Mouse (Mus musculus): ENCODE data around the gene Trim59. TPM values are rescaled to one million over a fixed set of nuclear protein-coding genes. Genes with fewer than 3 reads are reported as not detected.

The Trim59 gene
- polyA plus RNA-seq, 1 experiment from 2014 or later: 66.3 TPM

DNA sequence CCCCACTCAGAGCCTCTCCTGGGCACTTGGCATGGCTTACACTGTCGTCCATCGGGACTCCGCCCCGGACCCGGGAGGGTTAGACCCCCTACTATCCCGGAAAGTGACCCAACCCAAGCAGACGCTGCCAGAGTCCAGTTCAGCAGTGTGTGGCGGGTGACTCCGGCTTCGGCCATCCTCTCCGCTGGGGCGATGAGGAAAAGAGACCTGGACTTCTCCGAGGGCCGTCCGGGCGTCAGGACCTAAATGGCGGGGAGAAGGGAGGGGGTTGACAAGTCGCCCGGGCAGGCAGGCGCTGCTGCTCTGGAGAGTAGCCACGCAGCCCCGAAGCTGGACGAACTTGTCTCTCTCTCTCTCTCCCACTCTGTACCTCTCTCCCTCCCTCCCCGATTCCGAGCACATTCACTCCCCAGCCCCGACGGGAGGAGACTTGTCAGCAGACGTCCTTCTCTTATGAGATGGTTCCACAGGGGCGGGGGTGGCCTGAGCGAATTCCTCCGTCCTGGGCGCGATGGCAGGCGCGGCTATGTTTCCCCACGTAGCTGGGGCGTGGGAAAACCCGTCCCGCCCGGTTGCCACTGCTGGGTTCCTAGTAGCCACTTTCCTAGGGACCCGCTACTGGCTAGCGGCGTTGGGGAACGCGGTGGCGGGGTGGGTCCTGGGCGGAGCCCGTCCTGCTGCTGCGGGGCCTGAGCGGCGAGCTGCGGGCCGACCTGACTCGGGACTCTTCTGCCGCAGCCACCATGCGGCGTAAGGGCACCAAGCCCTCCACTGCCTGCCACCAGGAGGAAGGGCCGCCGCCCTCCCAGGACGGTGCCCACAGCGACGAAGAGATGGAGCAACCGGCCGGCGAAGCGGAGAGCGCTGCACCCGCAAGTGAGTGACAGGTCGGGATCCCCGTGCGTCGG is 39.0 kb downstream of the Trim59 start:
- peaks cover 0 to 11% of the 10 kb centered on the region in 2 experiments; a peak in 2 of 4 replicates for H3K4me1 ChIP-seq (ENCODE audit: control insufficient read depth in 2 of 2, insufficient read depth in 2 of 2, low read length in 2 of 2)
- H3K36me3 ChIP-seq (ENCODE audit: control insufficient read depth, insufficient read depth, low read length): peaks cover 8% of the 10 kb centered on the region
- peak overlapping the region; percentile 95 to 97 for H3K27ac ChIP-seq (replicated peaks in 1 of 2; ENCODE audit: control insufficient read depth in 1 of 2, insufficient read depth in 1 of 2, low read depth in 2 of 2, low read length in 2 of 2)
- peak; percentile 56 for ATAC-seq (ENCODE audit: insufficient number of reproducible peaks, insufficient read depth, low FRiP score, low read depth)
- no peaks in the 10 kb centered on the region for H3K27me3 ChIP-seq (ENCODE audit: control insufficient read depth, insufficient read depth, low read length)
- H3K9me3 ChIP-seq (ENCODE audit: control insufficient read depth, low read length): no peaks in the 10 kb centered on the region
- under 1% methylated on average over 72 of the region's 72 CpGs for WGBS
- H3K4me3 ChIP-seq (ENCODE audit: control insufficient read depth in 1 of 2, insufficient read depth in 1 of 2, low read depth in 1 of 2, low read length in 2 of 2): peak overlapping the region; percentile 70 to 99
- H3K4me2 ChIP-seq (ENCODE audit: low read length): peak overlapping the region; percentile 81
- H3K9ac ChIP-seq (ENCODE audit: low read length): peak overlapping the region; percentile 87

DNA sequence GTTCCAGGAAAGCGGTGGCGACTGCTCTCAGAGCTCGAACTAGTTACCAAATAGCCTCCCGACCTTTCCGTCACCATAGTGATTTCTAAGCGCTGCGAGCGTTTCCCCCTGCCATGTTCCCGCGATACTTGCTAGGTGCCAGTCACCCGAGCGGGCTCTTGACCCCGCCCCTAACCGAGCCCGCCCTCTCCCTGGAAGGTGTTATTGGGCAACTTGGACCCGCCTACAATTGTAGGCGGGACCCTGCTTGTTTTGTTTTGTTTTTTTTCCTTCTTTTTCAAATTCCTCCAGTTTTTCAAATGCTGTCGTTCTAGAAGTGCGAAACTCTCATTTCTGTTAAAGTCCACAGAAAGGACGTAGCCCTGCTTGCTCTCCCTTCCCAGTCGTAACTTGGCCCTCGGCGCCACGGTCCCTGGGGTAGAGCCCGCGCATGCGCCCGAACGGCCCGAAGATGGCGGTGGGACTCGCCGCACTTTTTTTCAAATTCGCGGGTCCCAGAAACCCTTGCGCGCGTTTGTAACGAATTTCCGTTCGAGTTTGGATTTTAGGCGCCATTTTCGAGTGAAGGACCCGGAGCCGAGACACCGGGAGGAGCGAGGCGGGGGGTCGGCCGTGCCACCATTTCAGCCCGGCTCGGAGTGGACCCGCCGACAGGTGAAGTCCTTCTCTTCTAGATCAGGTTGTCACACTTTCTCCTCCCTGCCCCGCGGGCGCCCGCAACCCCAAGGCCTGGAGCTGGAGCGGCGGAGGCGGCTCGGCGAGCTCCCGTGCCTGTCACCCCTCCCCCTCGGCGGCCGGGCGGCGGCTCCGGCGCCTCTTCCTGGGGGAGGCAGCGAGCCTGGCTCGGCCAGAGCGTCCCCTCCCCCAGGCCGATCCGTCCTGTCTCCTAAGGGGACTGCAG is 39.9 kb downstream of the Trim59 start, which contains the start of the genes Ift80 and Smc4:
Gene Ift80 (minus strand): TSS at position 134 of the 901 bp plus-strand sequence.
Gene Smc4 (plus strand): TSS at position 302 of the 901 bp plus-strand sequence.
- H3K4me2 ChIP-seq (ENCODE audit: low read length): peak within 1 kb of the TSS; percentile 81
- ATAC-seq (ENCODE audit: insufficient number of reproducible peaks, insufficient read depth, low FRiP score, low read depth): peak; percentile 93
- H3K27ac ChIP-seq (replicated peaks in 1 of 2; ENCODE audit: control insufficient read depth in 1 of 2, insufficient read depth in 1 of 2, low read depth in 2 of 2, low read length in 2 of 2): peak within 1 kb of the TSS; percentile 97
- H3K27me3 ChIP-seq (ENCODE audit: control insufficient read depth, insufficient read depth, low read length): no peaks in the 10 kb centered on the region
- peak within 1 kb of the TSS; percentile 70 to 99 for H3K4me3 ChIP-seq (ENCODE audit: control insufficient read depth in 1 of 2, insufficient read depth in 1 of 2, low read depth in 1 of 2, low read length in 2 of 2)
- H3K36me3 ChIP-seq (ENCODE audit: control insufficient read depth, insufficient read depth, low read length): peaks cover 7% of the 10 kb centered on the region
- H3K4me1 ChIP-seq (ENCODE audit: control insufficient read depth in 2 of 2, insufficient read depth in 2 of 2, low read length in 2 of 2): peaks cover 0 to 11% of the 10 kb centered on the region in 2 experiments; a peak in 2 of 4 replicates
- H3K9ac ChIP-seq (ENCODE audit: low read length): peak within 1 kb of the TSS; percentile 87
- H3K9me3 ChIP-seq (ENCODE audit: control insufficient read depth, low read length): no peaks in the 10 kb centered on the region
- WGBS: under 1% methylated on average over 75 of the region's 76 CpGs

DNA sequence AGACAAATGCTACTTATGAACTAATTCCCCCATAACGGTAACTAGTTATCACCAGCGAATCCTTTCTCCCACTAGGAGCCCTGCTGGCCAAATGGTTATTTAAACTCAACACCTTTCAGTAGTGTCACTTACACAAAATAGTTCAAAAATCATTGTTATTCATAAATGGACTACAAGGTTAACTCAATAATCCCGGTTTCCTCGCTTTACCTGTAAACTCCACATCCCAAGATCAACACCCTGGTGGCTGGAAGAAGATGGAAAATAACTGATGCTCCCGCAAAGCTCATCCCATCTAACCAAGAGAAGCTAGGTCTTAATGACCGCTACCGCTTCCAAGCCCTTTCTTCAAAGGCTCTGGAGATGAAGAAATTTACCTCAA is 40.5 kb downstream of the Trim59 start:
- Histone ChIP-seq H3K27ac (replicated peaks in 1 of 2; ENCODE audit: control insufficient read depth in 1 of 2, insufficient read depth in 1 of 2, low read depth in 2 of 2, low read length in 2 of 2) (peak overlapping the region in 1 of 2 experiments; percentile 52; a peak in 1 of 4 replicates), H3K4me2 (ENCODE audit: low read length) (peak overlapping the region; percentile 72), H3K4me1 (ENCODE audit: control insufficient read depth in 2 of 2, insufficient read depth in 2 of 2, low read length in 2 of 2) (peaks cover 0 to 11% of the 10 kb centered on the region in 2 experiments; a peak in 2 of 4 replicates), H3K9ac (ENCODE audit: low read length) (peak overlapping the region; percentile 67), H3K9me3 (ENCODE audit: control insufficient read depth, low read length) (no peaks in the 10 kb centered on the region), H3K27me3 (ENCODE audit: control insufficient read depth, insufficient read depth, low read length) (no peaks in the 10 kb centered on the region), H3K4me3 (ENCODE audit: control insufficient read depth in 1 of 2, insufficient read depth in 1 of 2, low read depth in 1 of 2, low read length in 2 of 2) (peak overlapping the region; percentile 70 to 99), H3K36me3 (ENCODE audit: control insufficient read depth, insufficient read depth, low read length) (0 out of 2 replicates have a peak, but pooled peaks cover 2% of the 10 kb centered on the region)
- under 1% methylated on average over 7 of the region's 7 CpGs for WGBS
- no peak for ATAC-seq (ENCODE audit: insufficient number of reproducible peaks, insufficient read depth, low FRiP score, low read depth)

DNA sequence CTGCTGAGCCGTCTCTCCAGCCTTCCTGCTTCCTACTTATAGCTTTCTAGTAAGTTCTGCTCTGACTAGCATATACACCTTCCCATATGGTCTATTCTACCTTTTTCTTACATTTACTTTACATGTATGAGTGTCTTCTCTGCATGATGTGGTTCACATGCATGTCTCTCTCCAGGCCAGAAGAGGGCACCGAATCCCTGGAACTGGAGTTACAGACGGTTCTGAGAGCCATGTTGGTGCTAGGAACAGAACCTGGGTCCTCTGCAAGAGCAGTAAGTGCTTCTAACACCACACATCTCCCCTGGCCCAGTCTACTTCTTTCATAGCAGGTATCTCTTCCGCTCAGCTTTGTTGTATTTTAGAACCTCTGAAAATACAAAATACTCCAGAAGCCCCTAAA is 41.8 kb downstream of the Trim59 start:
- no peak for ATAC-seq (ENCODE audit: insufficient number of reproducible peaks, insufficient read depth, low FRiP score, low read depth)
- WGBS: 84% methylated on average over 4 of the region's 4 CpGs
- Histone ChIP-seq H3K4me2 (ENCODE audit: low read length) (no peak overlapping the region), H3K4me3 (ENCODE audit: control insufficient read depth in 1 of 2, insufficient read depth in 1 of 2, low read depth in 1 of 2, low read length in 2 of 2) (no peak overlapping the region), H3K4me1 (ENCODE audit: control insufficient read depth in 2 of 2, insufficient read depth in 2 of 2, low read length in 2 of 2) (peaks cover 0 to 8% of the 10 kb centered on the region in 2 experiments; a peak in 2 of 4 replicates), H3K27me3 (ENCODE audit: control insufficient read depth, insufficient read depth, low read length) (no peaks in the 10 kb centered on the region), H3K9ac (ENCODE audit: low read length) (no peak overlapping the region), H3K9me3 (ENCODE audit: control insufficient read depth, low read length) (no peaks in the 10 kb centered on the region), H3K36me3 (ENCODE audit: control insufficient read depth, insufficient read depth, low read length) (0 out of 2 replicates have a peak, but pooled peaks cover 2% of the 10 kb centered on the region), H3K27ac (replicated peaks in 1 of 2; ENCODE audit: control insufficient read depth in 1 of 2, insufficient read depth in 1 of 2, low read depth in 2 of 2, low read length in 2 of 2) (no peak overlapping the region)

DNA sequence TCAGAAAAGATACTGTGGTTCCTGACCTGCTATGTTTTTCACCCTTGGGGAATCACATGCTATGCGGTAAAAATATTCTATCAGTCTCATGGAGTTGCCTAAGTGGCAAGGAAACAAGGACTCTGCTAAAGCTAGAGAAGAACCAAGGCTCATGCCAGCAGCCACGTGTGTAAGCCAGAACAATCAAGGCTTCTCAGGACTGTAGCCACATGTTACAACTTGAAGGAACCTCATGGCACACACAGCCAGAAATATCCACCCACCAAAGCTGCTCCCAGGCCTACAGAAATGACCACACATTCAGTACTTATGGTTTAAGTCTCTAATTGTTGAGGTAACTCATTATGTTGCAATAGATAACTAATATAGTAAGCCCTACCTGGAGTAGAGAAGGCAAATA is 58.0 kb downstream of the Trim59 start:
- H3K36me3 ChIP-seq (ENCODE audit: control insufficient read depth, insufficient read depth, low read length): peaks cover 21% of the 10 kb centered on the region
- no peak overlapping the region for H3K9ac ChIP-seq (ENCODE audit: low read length)
- no peak overlapping the region for H3K4me2 ChIP-seq (ENCODE audit: low read length)
- H3K27ac ChIP-seq (replicated peaks in 1 of 2; ENCODE audit: control insufficient read depth in 1 of 2, insufficient read depth in 1 of 2, low read depth in 2 of 2, low read length in 2 of 2): no peak overlapping the region
- no peaks in the 10 kb centered on the region for H3K27me3 ChIP-seq (ENCODE audit: control insufficient read depth, insufficient read depth, low read length)
- H3K4me1 ChIP-seq (ENCODE audit: control insufficient read depth in 2 of 2, insufficient read depth in 2 of 2, low read length in 2 of 2): no peaks in the 10 kb centered on the region
- 86% methylated on average over 2 of the region's 2 CpGs for WGBS
- H3K4me3 ChIP-seq (ENCODE audit: control insufficient read depth in 1 of 2, insufficient read depth in 1 of 2, low read depth in 1 of 2, low read length in 2 of 2): no peak overlapping the region
- no peak for ATAC-seq (ENCODE audit: insufficient number of reproducible peaks, insufficient read depth, low FRiP score, low read depth)
- H3K9me3 ChIP-seq (ENCODE audit: control insufficient read depth, low read length): no peaks in the 10 kb centered on the region

MicroRNAs encoded within 50 kb of the gene (microRNA counts, 519-probe panel; counts per million panel counts)
- microRNA mmu-miR-15b: 7,611 counts per million, percentile 96 among the panel's probes with 10 or more counts

Small RNA genes lying within 50 kb of the gene (microRNA-seq; reads per million reads assigned to microRNA genes)
- gene Mir15b (1,766 reads per million, percentile 81 among the genes with 10 or more reads in this experiment), gene Mir16-2 (459 reads per million, percentile 72 among the genes with 10 or more reads in this experiment)

Other genes starting within 250 kb of the Trim59 start
- 8.5 and 12.0 TPM in 2 replicates for gene 1110032F04Rik, start 175.2 kb downstream of the Trim59 start, polyA plus RNA-seq (2014; fragmentation: Nextera tagmentation; extraction: Ambion mirVana)
- gene Ift80, start 40.2 kb downstream of the Trim59 start, polyA plus RNA-seq (2014; fragmentation: Nextera tagmentation; extraction: Ambion mirVana): 9.3 and 9.7 TPM in 2 replicates
- 150 and 151 TPM in 2 replicates for gene Smc4, start 40.0 kb downstream of the Trim59 start, polyA plus RNA-seq (2014; fragmentation: Nextera tagmentation; extraction: Ambion mirVana)
- gene Kpna4, start 82.4 kb upstream of the Trim59 start, polyA plus RNA-seq (2014; fragmentation: Nextera tagmentation; extraction: Ambion mirVana): 27.2 and 31.2 TPM in 2 replicates
- gene Arl14, start 177.7 kb upstream of the Trim59 start, polyA plus RNA-seq (2014; fragmentation: Nextera tagmentation; extraction: Ambion mirVana): not detected in 2 replicates